Mouse (Mus musculus) thymus, postnatal 0 days (tissue): Measurements from ENCODE around the gene Sh3d19. TPM values are rescaled to one million over a fixed set of nuclear protein-coding genes. Genes with fewer than 3 reads are reported as not detected.

Experiments used
- DNase-seq: peaks from one replicate; pipeline ENCODE4 v3.0.0-alpha.2; 2015; ENCODE audit warnings: low spot score
- polyA plus RNA-seq: library from polyadenylated mRNA; unstranded; fragments of >200 nt; fragmentation: Nextera tagmentation; extraction: Ambion mirVana; gene quantifications from 2 replicates; pipeline ENCODE4 v1.2.1, GENCODE M21; 2015

Sh3d19 gene
- polyA plus RNA-seq, 1 experiment from 2014 or later, result 3.5 TPM

GRCm38 (mm10) chr3:86135886-86136563, 165.1 kb downstream of the Sh3d19 start:
- no peak for DNase-seq

GRCm38 (mm10) chr3:86136936-86137574, 166.1 kb downstream of the Sh3d19 start:
- DNase-seq, result no peak

GRCm38 (mm10) chr3:86139660-86140059, 168.8 kb downstream of the Sh3d19 start:
- no peak for DNase-seq

GRCm38 (mm10) chr3:86141366-86141765, 170.5 kb downstream of the Sh3d19 start:
- DNase-seq, result no peak

GRCm38 (mm10) chr3:86141886-86142262, 171.0 kb downstream of the Sh3d19 start:
- no peak for DNase-seq

- DNase-seq, result peak; percentile 99
These were observed 171.5 kb downstream of the Sh3d19 start, which contains the start of gene Rps3a1 for GRCm38 (mm10) chr3:86142263-86142933. Gene Rps3a1 (minus strand): TSS chr3:86142702.

- no peak for DNase-seq
These were observed 172.0 kb downstream of the Sh3d19 start for GRCm38 (mm10) chr3:86142934-86143317.

GRCm38 (mm10) chr3:86143343-86143742, 172.4 kb downstream of the Sh3d19 start:
- DNase-seq, result peak; percentile 23

GRCm38 (mm10) chr3:86149063-86149462, 178.2 kb downstream of the Sh3d19 start:
- no peak for DNase-seq

- no peak for DNase-seq
These were observed 178.6 kb downstream of the Sh3d19 start for GRCm38 (mm10) chr3:86149521-86149920.

- DNase-seq, result no peak
These were observed 198.0 kb downstream of the Sh3d19 start for GRCm38 (mm10) chr3:86168841-86169425.

GRCm38 (mm10) chr3:86179714-86180113, 208.8 kb downstream of the Sh3d19 start:
- DNase-seq, result no peak

Other genes starting within 250 kb of the Sh3d19 start
- 2.3 and 2.8 TPM in 2 replicates for gene Fam160a1, start 153.8 kb upstream of the Sh3d19 start, polyA plus RNA-seq
- gene Glt28d2, start 83.6 kb upstream of the Sh3d19 start, polyA plus RNA-seq, result 1.6 and 1.7 TPM in 2 replicates
- 3.4 and 5.2 TPM in 2 replicates for gene Gm37240, start 83.6 kb upstream of the Sh3d19 start, polyA plus RNA-seq
- gene Prss48, start 31.4 kb downstream of the Sh3d19 start, polyA plus RNA-seq, result not detected in 2 replicates
- 2,095 and 2,119 TPM in 2 replicates for gene Rps3a1, start 171.6 kb downstream of the Sh3d19 start, polyA plus RNA-seq